Mouse (Mus musculus): Measurements from ENCODE around the gene Hist1h2af. TPM values are rescaled to one million over a fixed set of nuclear protein-coding genes. Genes with fewer than 3 reads are reported as not detected.

Gene Hist1h2af
- polyA plus RNA-seq, 1 experiment from 2014 or later, result 7.9 TPM

DNA sequence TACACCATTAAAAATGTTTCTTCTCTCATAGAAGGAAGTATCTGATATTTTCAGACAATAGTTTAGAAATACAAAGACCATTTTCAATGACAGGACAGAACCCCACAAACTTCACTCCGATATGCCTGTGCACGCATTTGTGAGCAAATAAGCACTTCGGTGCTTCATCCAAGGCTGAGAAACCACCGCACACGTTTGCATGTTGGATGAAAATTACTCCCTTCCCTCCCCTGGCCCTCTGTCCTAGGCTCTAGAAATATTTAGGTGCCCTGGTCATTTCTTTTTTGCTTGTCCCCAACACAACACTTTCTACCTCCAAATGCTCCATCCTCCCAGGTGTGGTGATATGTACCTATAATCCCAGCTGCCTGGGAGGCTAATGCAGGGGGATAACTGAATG is 32.2 kb upstream of the Hist1h2af start:
- peaks cover 31% of the 10 kb centered on the region for H3K4me1 ChIP-seq
- H3K4me2 ChIP-seq (replicated peaks), result peak overlapping the region; percentile 32
- no peak overlapping the region for H3K9ac ChIP-seq (replicated peaks)
- H3K9me3 ChIP-seq, result no peaks in the 10 kb centered on the region
- H3K4me3 ChIP-seq, result no peak overlapping the region
- no peak for ATAC-seq (ENCODE audit: low FRiP score, low read depth)
- H3K27ac ChIP-seq (replicated peaks), result no peak overlapping the region
- WGBS, result 20% methylated on average over 5 of the region's 5 CpGs
- no peaks in the 10 kb centered on the region for H3K36me3 ChIP-seq
- H3K27me3 ChIP-seq, result peaks cover 15% of the 10 kb centered on the region

DNA sequence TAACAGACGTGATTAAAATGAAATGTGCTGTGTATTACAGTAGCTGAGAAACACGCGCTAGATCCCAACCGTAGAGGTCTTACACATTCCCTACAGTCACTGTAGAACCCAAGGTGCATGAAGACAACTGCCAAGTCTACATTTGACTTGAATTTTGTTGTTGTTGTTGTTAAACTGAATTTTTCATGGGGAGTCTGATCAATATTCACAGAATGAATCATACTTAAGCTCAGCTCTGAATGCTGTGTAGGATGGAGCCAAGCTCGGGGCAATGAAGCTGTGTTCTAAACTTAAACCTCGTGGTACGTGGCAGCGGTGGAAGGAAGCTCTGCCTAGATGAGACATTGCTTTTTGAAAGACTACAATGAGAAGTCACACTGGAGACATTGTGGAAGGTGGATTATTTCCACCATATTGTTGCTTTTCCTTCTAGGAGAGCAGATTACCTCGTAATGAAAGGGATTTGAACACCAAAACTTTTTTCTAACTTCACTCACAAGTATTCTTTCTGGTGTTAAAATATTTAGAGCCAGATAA is 31.6 kb upstream of the Hist1h2af start:
- Histone ChIP-seq H3K27me3 (peaks cover 15% of the 10 kb centered on the region), H3K9me3 (no peaks in the 10 kb centered on the region), H3K4me3 (no peak overlapping the region), H3K27ac (replicated peaks) (no peak overlapping the region), H3K4me2 (replicated peaks) (peak overlapping the region; percentile 32; the same call in 1 of the 2 replicates), H3K36me3 (no peaks in the 10 kb centered on the region), H3K4me1 (peaks cover 31% of the 10 kb centered on the region), H3K9ac (replicated peaks) (no peak overlapping the region)
- WGBS, result 30% methylated on average over 9 of the region's 9 CpGs
- no peak for ATAC-seq (ENCODE audit: low FRiP score, low read depth)

DNA sequence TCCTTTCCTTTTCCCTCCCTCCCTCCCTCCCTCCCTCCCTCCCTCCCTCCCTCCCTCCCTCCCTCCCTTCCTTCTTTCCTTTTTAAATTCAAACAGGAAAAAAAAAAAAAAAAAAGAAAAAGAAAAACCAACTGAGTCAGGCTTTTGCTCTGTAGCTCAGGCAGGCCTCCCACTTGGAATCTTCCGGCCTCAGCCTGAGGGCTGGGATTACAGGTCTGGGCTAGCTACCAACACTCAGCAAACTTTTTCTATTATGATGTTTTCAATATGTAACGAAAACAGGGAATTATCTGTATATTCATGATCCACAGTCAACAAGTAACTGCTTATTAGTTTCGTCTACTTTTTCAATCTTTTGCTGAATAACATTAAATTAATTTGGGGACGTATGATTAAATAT is 30.8 kb upstream of the Hist1h2af start:
- ATAC-seq (ENCODE audit: low FRiP score, low read depth), result no peak
- 35% methylated on average over 4 of the region's 4 CpGs for WGBS
- Histone ChIP-seq H3K4me1 (peaks cover 28% of the 10 kb centered on the region), H3K36me3 (no peaks in the 10 kb centered on the region), H3K9ac (replicated peaks) (no peak overlapping the region), H3K27ac (replicated peaks) (no peak overlapping the region), H3K27me3 (peaks cover 19% of the 10 kb centered on the region), H3K4me3 (no peak overlapping the region), H3K9me3 (no peaks in the 10 kb centered on the region), H3K4me2 (replicated peaks) (no peak overlapping the region)

DNA sequence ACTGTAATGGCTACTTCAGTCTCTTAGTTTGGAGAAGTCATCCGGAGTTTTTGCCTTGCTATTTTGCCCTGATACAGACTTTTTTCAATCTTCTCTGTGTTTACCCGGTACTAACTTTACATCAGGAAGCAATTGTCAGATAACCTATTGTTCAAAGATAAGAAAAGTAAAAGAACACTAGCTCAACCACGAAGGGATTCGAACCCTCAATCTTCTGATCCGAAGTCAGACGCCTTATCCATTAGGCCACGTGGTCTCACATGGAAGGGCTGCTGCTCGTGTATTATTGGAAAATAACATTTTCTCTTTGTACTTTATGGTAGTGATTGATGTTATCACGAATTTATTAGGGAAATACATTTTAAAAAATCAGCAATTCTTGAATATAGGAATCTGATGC is 29.9 kb upstream of the Hist1h2af start:
- Histone ChIP-seq H3K4me1 (peaks cover 22% of the 10 kb centered on the region), H3K36me3 (no peaks in the 10 kb centered on the region), H3K9me3 (no peaks in the 10 kb centered on the region), H3K27me3 (peaks cover 12% of the 10 kb centered on the region), H3K4me2 (replicated peaks) (no peak overlapping the region), H3K4me3 (no peak overlapping the region), H3K27ac (replicated peaks) (no peak overlapping the region), H3K9ac (replicated peaks) (no peak overlapping the region)
- peak; percentile 45; the same call in 1 of the 2 replicates for ATAC-seq (ENCODE audit: low FRiP score, low read depth)
- WGBS, result 1% methylated on average over 9 of the region's 9 CpGs

DNA sequence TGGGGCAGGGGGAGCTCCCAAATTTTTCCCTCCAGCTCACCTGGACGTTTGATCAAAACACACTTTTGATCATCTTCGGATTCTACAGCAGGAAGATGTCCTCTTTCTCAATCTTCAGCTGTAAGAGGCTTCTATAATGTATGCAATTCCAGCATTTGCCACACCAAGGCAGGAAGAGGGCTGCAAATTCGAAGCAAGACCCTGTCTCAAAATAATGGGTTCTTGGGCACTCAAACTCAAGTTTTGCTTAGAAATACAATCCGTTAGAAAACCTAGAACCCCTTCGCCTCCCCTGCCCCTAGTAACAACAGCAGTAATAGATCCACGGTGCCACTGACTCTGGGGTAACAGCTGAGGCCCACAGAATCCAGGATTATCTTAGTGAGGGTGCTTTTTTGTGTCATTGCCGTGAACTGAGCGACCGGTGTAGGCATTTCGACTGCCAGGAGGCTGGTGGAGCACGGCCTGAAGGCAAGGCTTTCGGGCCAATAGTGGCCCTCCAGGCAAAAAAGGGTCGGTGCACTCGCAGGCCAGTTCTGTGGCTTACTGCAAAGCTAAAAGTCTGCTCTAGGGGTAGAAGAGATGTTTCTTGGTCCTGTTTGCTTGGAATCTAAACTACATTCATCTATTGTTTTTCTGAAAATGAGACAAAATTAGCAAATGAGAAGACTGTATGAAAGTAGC is 27.9 kb upstream of the Hist1h2af start:
- H3K4me3 ChIP-seq, result peak overlapping the region; percentile 25
- H3K9ac ChIP-seq (replicated peaks), result no peak overlapping the region
- H3K36me3 ChIP-seq, result no peaks in the 10 kb centered on the region
- H3K4me2 ChIP-seq (replicated peaks), result peak overlapping the region; percentile 48
- peaks cover 19% of the 10 kb centered on the region for H3K4me1 ChIP-seq
- peaks cover 4% of the 10 kb centered on the region; the same call in 1 of the 2 replicates for H3K27me3 ChIP-seq
- no peak overlapping the region; the same call in 1 of the 2 replicates for H3K27ac ChIP-seq (replicated peaks)
- ATAC-seq (ENCODE audit: low FRiP score, low read depth), result no peak
- H3K9me3 ChIP-seq, result no peaks in the 10 kb centered on the region
- WGBS, result 3% methylated on average over 14 of the region's 14 CpGs

DNA sequence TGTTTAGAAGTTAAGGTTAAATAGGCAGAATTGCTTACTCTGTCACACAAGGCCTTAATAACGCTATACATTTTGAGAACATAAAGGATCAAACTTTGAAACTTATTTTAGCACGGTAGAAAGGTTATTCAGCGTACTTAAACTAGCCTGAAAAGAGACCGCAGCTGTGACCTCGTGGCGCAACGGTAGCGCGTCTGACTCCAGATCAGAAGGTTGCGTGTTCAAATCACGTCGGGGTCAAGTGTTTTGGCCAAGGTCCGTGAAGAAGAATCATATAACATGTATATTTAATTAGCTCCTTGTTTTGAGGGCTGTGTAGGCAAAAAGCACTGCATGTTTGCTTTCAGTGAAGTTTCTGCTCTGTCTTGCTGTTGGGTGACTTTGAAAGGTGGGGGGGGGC is 27.4 kb upstream of the Hist1h2af start:
- no peaks in the 10 kb centered on the region for H3K9me3 ChIP-seq
- 2% methylated on average over 13 of the region's 13 CpGs for WGBS
- peak overlapping the region; percentile 25 for H3K4me3 ChIP-seq
- H3K36me3 ChIP-seq, result no peaks in the 10 kb centered on the region
- H3K4me1 ChIP-seq, result peaks cover 19% of the 10 kb centered on the region
- H3K27me3 ChIP-seq, result peaks cover 4% of the 10 kb centered on the region; the same call in 1 of the 2 replicates
- H3K27ac ChIP-seq (replicated peaks), result no peak overlapping the region
- peak overlapping the region; percentile 48 for H3K4me2 ChIP-seq (replicated peaks)
- H3K9ac ChIP-seq (replicated peaks), result no peak overlapping the region
- no peak for ATAC-seq (ENCODE audit: low FRiP score, low read depth)

DNA sequence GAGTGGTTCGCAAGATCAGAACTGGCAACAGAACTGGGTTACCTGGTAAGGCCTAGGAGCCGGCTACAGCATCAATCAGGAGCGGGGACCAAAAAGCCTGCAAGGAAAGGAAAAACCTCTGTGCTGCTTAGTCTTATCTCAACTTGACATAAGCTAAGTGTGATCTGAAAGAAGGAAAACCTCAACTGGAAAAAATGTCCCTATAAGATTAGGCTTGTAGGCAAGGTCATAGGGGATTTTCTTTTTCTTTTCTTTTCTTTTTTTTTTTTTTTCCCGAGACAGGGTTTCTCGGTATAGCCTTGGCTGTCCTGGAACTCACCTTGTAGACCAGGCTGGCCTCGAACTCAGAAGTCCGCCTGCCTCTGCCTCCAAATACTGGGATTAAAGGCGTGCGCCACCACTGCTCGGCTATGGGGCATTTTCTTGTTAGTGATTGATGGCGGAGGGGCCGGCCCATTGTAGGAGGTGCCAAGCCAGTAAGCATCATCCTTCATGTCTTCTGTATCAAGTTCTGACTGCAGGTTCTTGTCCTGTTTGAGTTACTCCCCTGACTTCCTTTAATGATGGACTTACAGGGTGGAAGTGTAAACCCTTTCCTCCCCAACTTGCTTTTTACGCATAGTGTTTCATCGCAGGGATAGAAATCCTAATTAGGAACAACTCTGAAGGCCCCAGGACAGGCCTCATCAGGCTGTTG is 26.7 kb upstream of the Hist1h2af start:
- ATAC-seq (ENCODE audit: low FRiP score, low read depth), result no peak
- no peak overlapping the region for H3K4me3 ChIP-seq
- no peak overlapping the region for H3K27ac ChIP-seq (replicated peaks)
- H3K9ac ChIP-seq (replicated peaks), result no peak overlapping the region
- H3K4me1 ChIP-seq, result peaks cover 13% of the 10 kb centered on the region
- H3K4me2 ChIP-seq (replicated peaks), result no peak overlapping the region
- 13% methylated on average over 14 of the region's 14 CpGs for WGBS
- no peaks in the 10 kb centered on the region for H3K36me3 ChIP-seq
- H3K27me3 ChIP-seq, result peaks cover 4% of the 10 kb centered on the region; the same call in 1 of the 2 replicates
- H3K9me3 ChIP-seq, result no peaks in the 10 kb centered on the region

DNA sequence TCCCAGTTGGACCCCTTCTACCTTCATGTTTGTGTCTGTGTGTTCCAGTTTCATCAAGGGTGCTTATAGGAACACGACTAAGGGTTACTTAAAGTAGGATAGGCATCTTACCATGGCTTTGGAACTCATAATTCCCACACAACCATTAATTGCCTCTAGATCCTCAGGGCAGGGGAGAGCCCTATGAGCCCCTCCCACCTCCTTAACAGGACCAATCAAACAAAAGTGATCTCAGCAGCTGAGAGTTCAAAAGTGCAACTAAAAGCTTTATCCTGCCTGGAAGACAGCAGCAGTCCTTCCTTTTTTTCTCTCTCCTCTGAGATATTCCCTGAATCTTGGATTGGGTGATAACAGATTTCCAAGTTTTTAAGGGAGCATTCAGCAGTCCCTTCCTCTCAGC is 23.6 kb upstream of the Hist1h2af start:
- H3K36me3 ChIP-seq, result no peaks in the 10 kb centered on the region

DNA sequence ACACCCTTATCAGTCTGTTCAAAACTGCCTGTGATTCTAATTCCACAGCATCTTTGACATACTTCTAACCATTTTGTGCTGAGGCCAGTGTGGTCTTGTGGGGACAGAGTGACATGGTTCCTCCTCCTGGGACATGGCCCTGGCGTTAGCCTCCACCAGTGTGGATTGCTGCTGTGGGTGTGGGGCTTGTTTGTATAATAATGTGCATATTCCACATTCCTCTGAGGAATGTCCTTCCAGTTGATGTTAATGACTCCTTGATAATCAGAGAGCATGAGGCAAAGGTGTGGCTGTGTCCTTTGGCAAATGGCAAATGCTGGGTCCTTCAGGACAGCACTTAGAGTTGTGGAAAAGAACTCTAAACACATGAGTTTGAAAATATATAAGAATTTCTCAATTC is 20.2 kb upstream of the Hist1h2af start:
- H3K4me1 ChIP-seq, result peaks cover 5% of the 10 kb centered on the region; the same call in 1 of the 2 replicates
- no peak for ATAC-seq (ENCODE audit: low FRiP score, low read depth)
- no peak overlapping the region for H3K27ac ChIP-seq (replicated peaks)
- H3K36me3 ChIP-seq, result no peaks in the 10 kb centered on the region
- no peak overlapping the region for H3K4me3 ChIP-seq
- WGBS, result 88% methylated on average over 1 of the region's 1 CpGs
- no peak overlapping the region for H3K9ac ChIP-seq (replicated peaks)
- H3K9me3 ChIP-seq, result no peaks in the 10 kb centered on the region
- H3K27me3 ChIP-seq, result no peaks in the 10 kb centered on the region
- no peak overlapping the region for H3K4me2 ChIP-seq (replicated peaks)

More for the DNA sequence above, 23.6 kb upstream of the Hist1h2af start:
- Histone ChIP-seq H3K4me3 (no peak overlapping the region), H3K9ac (replicated peaks) (no peak overlapping the region), H3K27ac (replicated peaks) (no peak overlapping the region), H3K9me3 (no peaks in the 10 kb centered on the region), H3K27me3 (peaks cover 4% of the 10 kb centered on the region; the same call in 1 of the 2 replicates), H3K4me1 (peaks cover 10% of the 10 kb centered on the region), H3K4me2 (replicated peaks) (no peak overlapping the region)
- ATAC-seq (ENCODE audit: low FRiP score, low read depth), result no peak
- 38% methylated on average over 1 of the region's 1 CpGs for WGBS

DNA sequence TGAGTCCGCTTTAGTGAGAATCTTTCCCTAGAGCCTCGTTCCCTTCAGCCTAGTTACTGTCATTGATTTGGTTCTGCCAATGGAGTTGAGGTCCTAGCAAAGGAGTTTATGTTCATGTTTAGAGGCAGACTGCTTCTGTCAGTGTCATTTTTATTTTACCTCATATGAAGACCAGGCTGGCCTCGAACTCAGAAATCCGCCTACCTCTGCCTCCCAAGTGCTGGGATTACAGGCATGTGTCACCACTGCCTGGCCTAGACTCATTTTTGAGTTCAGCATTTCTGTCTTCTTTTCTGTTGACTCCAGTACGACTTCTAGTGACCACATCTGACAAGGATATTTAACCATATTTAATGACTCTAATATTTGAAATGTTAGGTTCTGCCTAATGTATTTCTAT is 18.4 kb upstream of the Hist1h2af start:
- H3K4me2 ChIP-seq (replicated peaks), result no peak overlapping the region
- no peaks in the 10 kb centered on the region for H3K9me3 ChIP-seq
- no peak overlapping the region for H3K27ac ChIP-seq (replicated peaks)
- peaks cover 5% of the 10 kb centered on the region; the same call in 1 of the 2 replicates for H3K4me1 ChIP-seq
- H3K27me3 ChIP-seq, result no peaks in the 10 kb centered on the region
- no peak for ATAC-seq (ENCODE audit: low FRiP score, low read depth)
- WGBS, result 73% methylated on average over 5 of the region's 5 CpGs
- no peak overlapping the region for H3K9ac ChIP-seq (replicated peaks)
- H3K4me3 ChIP-seq, result no peak overlapping the region
- no peaks in the 10 kb centered on the region for H3K36me3 ChIP-seq

DNA sequence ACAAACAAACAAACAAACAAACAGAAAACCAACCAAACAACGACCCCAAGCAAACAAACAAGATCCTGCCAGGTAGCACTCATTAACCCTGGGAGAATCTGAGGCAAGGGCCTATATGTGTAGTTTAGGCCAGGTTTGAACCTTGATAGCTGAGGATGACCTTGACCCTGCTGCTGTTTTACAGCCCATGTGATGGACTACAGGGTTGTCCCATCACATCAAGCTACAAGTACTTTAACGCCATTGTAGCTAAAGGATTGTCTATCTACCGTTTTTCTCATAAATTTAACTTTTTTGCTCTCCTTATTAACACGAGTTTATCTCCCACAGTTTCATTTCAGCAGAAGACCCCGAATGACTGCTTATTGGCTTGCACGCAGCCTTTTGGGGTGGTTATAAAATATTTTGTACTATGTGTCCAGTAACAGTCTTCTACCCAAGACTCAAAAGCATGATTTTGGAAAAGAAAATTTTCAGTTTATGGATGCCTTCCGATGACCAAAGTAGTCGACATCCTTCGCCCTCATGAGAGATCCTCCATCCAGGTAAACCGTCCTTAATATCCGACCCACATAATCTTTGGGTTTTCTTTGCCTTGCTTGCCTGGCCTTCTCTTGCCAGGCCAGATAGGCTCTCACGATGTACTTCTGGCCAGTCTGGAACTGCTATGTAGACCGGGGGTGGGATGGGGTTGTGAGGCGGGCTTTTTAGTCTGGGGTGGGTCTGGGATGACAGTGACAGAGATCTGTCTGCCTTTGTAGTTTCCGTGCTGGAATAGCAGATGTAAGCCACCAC is 17.7 kb upstream of the Hist1h2af start:
- ATAC-seq (ENCODE audit: low FRiP score, low read depth), result peak; percentile 45; the same call in 1 of the 2 replicates
- no peak overlapping the region; the same call in 1 of the 2 replicates for H3K9ac ChIP-seq (replicated peaks)

More for the DNA sequence above, 17.7 kb upstream of the Hist1h2af start:
- Histone ChIP-seq H3K27me3 (no peaks in the 10 kb centered on the region), H3K4me1 (peaks cover 5% of the 10 kb centered on the region; the same call in 1 of the 2 replicates), H3K27ac (replicated peaks) (no peak overlapping the region), H3K9me3 (no peaks in the 10 kb centered on the region), H3K4me2 (replicated peaks) (peak overlapping the region; percentile 58), H3K36me3 (no peaks in the 10 kb centered on the region), H3K4me3 (peak overlapping the region; percentile 49)
- WGBS, result 55% methylated on average over 15 of the region's 15 CpGs
